Mouse (Mus musculus): ENCODE results near the gene Mcoln3.

Gene Mcoln3

DNA sequence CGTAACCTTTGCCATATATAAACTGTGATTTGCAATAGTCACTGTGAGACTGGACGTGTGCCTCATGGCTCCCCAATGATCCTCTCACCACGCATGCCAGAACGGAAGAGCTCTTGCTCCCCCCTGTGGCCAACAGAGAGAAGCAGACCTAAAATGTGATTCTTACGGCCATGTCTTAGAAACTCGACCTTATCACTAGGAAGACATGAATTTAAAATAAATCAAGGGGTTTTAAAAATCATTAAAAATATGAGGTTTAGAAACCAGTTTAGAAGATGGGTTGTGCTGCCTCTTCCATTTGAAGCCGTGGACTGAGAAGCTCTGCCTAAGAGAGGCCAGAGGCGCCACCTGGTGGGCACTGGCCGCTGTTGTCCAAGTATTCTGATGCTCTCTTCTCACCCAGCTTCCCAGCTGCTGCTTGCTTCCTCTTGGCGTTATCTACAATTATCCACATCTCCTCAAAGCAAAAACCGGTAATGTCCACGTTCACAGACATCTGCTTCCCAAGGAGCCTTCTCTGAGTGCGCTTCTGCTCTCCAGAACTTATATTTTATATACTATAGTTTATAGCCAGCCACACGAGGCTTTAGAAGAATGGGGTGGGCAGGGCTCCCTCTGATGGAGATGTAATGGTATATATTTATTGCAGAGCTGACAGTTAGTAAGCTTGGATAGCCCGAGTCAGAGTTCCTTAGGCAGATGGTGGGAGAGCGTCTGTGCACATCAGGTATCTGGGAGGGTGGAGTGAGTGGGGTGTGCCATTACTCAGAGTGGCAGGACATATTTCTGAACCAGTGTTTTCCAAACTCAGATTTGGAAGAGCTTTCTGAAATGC is 60.7 kb downstream of the Mcoln3 start:
- peak; percentile 57 to 77 for DNase-seq

DNA sequence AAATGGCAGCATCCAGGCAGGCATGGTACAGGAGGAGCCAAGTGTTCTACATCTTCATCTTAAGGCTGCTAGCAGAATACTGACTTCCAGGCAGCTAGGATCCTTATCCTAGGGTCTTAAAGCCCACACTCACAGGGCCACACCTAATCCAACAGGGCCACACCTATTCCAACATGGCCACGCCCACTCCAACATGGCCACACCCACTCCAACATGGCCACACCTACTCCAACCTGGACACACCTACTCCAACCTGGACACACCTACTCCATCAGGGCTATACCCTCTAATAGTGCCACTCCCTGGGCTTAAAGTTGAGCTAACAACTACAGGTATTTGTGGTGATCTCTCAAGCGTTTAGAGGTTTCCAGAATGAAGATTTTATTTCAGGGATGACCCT is 63.1 kb downstream of the Mcoln3 start:
- DNase-seq = no peak

DNA sequence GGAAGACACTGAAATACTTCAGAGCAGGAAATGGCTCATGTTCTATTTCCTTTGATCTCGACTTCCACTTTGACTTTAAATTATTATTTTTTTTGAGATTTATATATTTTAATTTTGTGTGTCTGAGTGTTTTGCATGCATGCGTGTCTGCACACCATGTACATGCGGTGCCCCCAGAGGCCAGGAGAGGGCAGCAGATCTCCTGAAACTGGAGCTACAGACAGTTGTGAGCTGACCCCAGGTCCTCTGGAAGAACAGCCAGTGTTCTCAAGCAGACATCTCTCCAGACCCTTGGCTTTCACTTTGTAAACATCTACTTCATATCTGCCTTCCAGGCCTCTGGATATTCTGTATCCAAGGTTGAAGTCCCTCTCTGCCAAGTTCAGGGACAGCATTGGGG is 63.7 kb downstream of the Mcoln3 start:
- no peak for DNase-seq

DNA sequence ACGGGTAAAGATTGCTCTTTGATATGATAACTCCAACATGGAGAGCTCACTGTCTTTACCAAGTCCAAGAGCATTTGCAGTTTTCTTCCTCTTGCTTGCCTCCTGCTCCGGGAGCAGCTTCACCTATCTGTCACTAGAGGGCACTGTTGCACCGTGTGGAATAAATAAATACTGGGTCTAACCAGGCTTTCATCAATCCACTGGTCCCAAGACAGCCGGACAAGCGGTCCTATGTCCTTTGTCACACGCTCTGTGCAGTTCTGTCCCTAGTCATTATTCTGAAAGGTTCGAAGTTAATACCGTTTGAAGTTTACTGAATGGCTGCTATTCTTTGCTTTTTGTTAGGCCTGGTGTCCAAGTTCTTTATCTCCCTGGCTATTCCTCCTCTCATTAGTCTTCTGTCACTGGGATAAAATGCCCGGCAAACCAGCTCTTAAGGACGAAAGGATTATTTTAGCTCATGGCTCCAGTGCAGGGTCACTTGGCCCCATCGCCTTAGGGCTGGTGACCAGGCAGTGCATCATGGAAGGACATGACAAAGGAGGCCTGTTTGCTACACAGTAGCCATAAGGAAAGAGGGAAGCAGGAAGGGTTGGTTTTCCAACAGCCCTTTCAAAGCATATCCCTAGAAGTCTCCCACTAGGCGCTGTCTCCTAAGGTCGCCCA is 67.9 kb downstream of the Mcoln3 start:
- peak; percentile 11 to 35 for DNase-seq

DNA sequence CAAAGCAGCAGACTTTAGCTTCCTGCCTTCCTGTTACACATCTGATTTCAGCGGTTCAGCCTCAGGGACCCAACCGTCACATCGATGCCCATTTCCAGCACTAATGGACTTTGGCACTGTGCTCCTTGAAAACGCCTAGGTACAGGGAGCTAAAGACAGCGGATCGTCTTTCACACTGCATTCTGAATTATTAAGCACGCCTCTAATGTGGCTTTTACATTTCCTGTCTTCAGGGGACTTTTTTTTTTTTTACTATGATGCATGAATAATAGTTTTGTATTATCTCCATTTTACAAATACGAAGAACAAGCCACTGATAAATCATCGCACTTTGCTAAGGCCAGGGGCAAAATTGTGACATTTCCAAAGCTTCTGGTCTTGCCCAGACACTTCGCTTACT is 68.8 kb downstream of the Mcoln3 start:
- no peak for DNase-seq

DNA sequence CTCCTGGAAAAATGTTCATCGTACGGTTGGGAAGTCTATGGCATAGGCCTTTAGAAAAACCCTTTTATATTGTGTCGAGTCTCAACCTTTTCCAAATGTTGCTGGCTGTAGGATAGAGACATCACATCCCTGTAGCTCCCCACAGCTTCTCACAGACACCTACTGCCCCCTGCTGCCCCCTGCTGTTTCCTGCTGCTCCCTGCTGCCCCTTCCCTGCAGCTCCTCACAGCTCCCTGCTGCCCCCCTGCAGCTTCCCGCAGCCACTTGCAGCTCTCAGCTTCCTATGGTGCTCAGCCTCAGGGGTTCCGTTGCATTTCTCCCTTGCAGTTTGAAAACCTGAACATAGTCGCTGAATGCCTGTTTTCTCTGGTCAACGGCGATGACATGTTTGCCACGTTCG is 72.7 kb downstream of the Mcoln3 start:
- DNase-seq = no peak

All from cerebellum, adult 18-20 months (tissue).